Mouse (Mus musculus): ENCODE measurements around the gene Itpr1. TPM values are rescaled to one million over a fixed set of nuclear protein-coding genes. Genes with fewer than 3 reads are reported as not detected.
A peak's percentile ranks its signal among the peaks of the same experiment; 100 is the strongest.

Gene Itpr1
- polyA plus RNA-seq, 1 experiment from 2014 or later: 2.3 TPM

- no peak overlapping the region for H3K4me3 ChIP-seq (replicated peaks)
- peaks cover 11% of the 10 kb centered on the region for H3K36me3 ChIP-seq
- H3K4me1 ChIP-seq (replicated peaks): no peaks in the 10 kb centered on the region
- H3K27ac ChIP-seq: no peak overlapping the region
- WGBS (ENCODE audit: insufficient replicate concordance): 88% methylated on average over 5 of the region's 5 CpGs
- no peak overlapping the region for H3K4me2 ChIP-seq
- no peak overlapping the region for H3K9ac ChIP-seq
- ATAC-seq (ENCODE audit: low read depth) (no peak), DNase-seq (no peak)
- no peaks in the 10 kb centered on the region for H3K27me3 ChIP-seq
- H3K9me3 ChIP-seq (replicated peaks): no peaks in the 10 kb centered on the region
Measured at GRCm38 (mm10) chr6:108408726-108409125, 195.8 kb downstream of the Itpr1 start.

DNA sequence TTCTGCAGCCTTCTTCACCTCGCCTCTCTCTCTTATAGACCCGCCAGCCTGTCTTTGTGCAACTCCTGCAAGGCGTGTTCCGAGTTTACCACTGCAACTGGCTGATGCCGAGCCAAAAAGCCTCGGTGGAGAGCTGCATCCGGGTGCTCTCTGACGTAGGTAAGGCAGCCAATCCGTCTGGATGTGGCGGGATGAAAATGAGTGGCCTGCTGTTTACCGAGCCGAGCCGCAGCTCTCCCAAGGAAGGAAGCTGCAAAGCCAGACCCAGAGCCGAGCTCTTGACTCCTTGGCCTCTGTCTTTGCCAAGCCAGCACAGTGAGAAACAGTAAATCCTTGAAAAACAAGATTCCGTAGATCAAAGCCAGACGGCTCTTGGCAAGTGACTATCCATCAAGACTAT lies 197.9 kb downstream of the Itpr1 start:
- H3K4me1 ChIP-seq (replicated peaks): no peaks in the 10 kb centered on the region
- no peak for DNase-seq
- H3K36me3 ChIP-seq: peaks cover 11% of the 10 kb centered on the region
- H3K4me2 ChIP-seq: no peak overlapping the region
- no peak for ATAC-seq (ENCODE audit: low read depth)
- no peak overlapping the region for H3K4me3 ChIP-seq (replicated peaks)
- no peak overlapping the region for H3K9ac ChIP-seq
- H3K27me3 ChIP-seq: no peaks in the 10 kb centered on the region
- H3K9me3 ChIP-seq (replicated peaks): no peaks in the 10 kb centered on the region
- 84% methylated on average over 16 of the region's 16 CpGs for WGBS (ENCODE audit: insufficient replicate concordance)
- no peak overlapping the region for H3K27ac ChIP-seq

- WGBS (ENCODE audit: insufficient replicate concordance): 78% methylated on average over 4 of the region's 4 CpGs
- DNase-seq: no peak
- peaks cover 6% of the 10 kb centered on the region for H3K36me3 ChIP-seq
Measured at GRCm38 (mm10) chr6:108411201-108411600, 198.3 kb downstream of the Itpr1 start.

GRCm38 (mm10) chr6:108413006-108413405 lies 200.1 kb downstream of the Itpr1 start:
- no peak overlapping the region for H3K4me3 ChIP-seq (replicated peaks)
- H3K36me3 ChIP-seq: peaks cover 3% of the 10 kb centered on the region; the same call in 1 of the 2 replicates
- H3K4me1 ChIP-seq (replicated peaks): no peaks in the 10 kb centered on the region
- H3K9ac ChIP-seq: no peak overlapping the region
- ATAC-seq (ENCODE audit: low read depth) (no peak), DNase-seq (no peak)
- no peak overlapping the region for H3K4me2 ChIP-seq
- H3K27ac ChIP-seq: no peak overlapping the region
- H3K9me3 ChIP-seq (replicated peaks): no peaks in the 10 kb centered on the region
- no peaks in the 10 kb centered on the region for H3K27me3 ChIP-seq
- WGBS (ENCODE audit: insufficient replicate concordance): 88% methylated on average over 8 of the region's 8 CpGs

More at GRCm38 (mm10) chr6:108411201-108411600, 198.3 kb downstream of the Itpr1 start:
- no peak overlapping the region for H3K9ac ChIP-seq
- no peak for ATAC-seq (ENCODE audit: low read depth)
- H3K4me2 ChIP-seq: no peak overlapping the region
- H3K27ac ChIP-seq: no peak overlapping the region
- no peaks in the 10 kb centered on the region for H3K4me1 ChIP-seq (replicated peaks)
- H3K27me3 ChIP-seq: no peaks in the 10 kb centered on the region
- no peak overlapping the region for H3K4me3 ChIP-seq (replicated peaks)
- H3K9me3 ChIP-seq (replicated peaks): no peaks in the 10 kb centered on the region

GRCm38 (mm10) chr6:108413593-108413992 lies 200.7 kb downstream of the Itpr1 start:
- H3K36me3 ChIP-seq: peaks cover 7% of the 10 kb centered on the region; the same call in 1 of the 2 replicates
- H3K9ac ChIP-seq: no peak overlapping the region
- no peaks in the 10 kb centered on the region for H3K27me3 ChIP-seq
- WGBS (ENCODE audit: insufficient replicate concordance): 76% methylated on average over 9 of the region's 9 CpGs
- no peak overlapping the region for H3K4me3 ChIP-seq (replicated peaks)
- no peak overlapping the region for H3K4me2 ChIP-seq
- no peaks in the 10 kb centered on the region for H3K9me3 ChIP-seq (replicated peaks)
- no peak for ATAC-seq (ENCODE audit: low read depth)
- no peaks in the 10 kb centered on the region for H3K4me1 ChIP-seq (replicated peaks)
- no peak overlapping the region for H3K27ac ChIP-seq
- no peak for DNase-seq

DNA sequence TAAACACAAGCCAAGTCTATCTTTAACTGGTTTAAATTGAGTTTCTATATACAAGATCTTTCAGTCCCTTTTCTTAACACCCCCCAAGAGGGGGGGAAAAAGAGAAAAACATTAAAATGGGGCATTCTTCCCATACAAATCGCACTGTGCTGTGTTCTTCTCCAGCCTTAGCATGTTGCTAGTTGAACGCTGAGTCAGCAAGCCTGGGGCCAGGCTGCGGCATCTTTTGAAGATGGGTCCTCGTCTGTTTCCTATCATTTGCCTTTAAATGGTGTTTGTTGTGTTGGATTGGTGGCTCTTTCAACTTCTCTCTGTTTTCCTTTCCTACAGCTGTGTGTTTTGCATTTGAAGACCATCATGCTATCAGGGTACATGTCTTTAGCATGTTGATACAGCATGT lies 203.0 kb downstream of the Itpr1 start:
- no peak for ATAC-seq (ENCODE audit: low read depth)
- H3K9me3 ChIP-seq (replicated peaks): no peaks in the 10 kb centered on the region
- 80% methylated on average over 4 of the region's 4 CpGs for WGBS (ENCODE audit: insufficient replicate concordance)

DNA sequence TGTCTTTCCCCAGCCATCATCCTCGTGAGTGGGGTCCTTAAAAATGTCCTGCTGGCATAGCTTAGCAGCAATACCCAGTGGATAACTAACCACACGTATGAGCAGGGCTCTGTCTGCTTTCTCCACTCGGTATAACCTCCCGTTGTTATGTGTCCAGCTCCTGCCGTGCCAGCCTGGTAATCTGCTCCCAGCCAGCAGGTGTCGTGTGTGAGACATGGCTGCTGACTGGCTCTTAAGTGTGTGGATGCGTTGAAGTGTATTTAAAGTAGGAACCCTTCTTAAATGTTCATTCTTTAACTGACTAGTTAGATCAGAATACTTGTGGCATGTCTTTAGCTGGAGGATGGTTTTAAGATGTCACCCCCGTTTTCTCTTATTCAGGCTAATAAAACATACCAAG lies 204.6 kb downstream of the Itpr1 start:
- Histone ChIP-seq H3K4me1 (replicated peaks) (no peaks in the 10 kb centered on the region), H3K4me3 (replicated peaks) (no peak overlapping the region), H3K27ac (no peak overlapping the region), H3K27me3 (no peaks in the 10 kb centered on the region), H3K9ac (no peak overlapping the region), H3K36me3 (peaks cover 4% of the 10 kb centered on the region; the same call in 1 of the 2 replicates), H3K4me2 (no peak overlapping the region), H3K9me3 (replicated peaks) (no peaks in the 10 kb centered on the region)
- ATAC-seq (ENCODE audit: low read depth) (no peak), DNase-seq (no peak)
- 59% methylated on average over 8 of the region's 8 CpGs for WGBS (ENCODE audit: insufficient replicate concordance)

More for the DNA sequence above, 203.0 kb downstream of the Itpr1 start:
- no peak overlapping the region for H3K27ac ChIP-seq
- H3K4me3 ChIP-seq (replicated peaks): no peak overlapping the region
- no peak overlapping the region for H3K9ac ChIP-seq
- H3K4me2 ChIP-seq: no peak overlapping the region
- H3K27me3 ChIP-seq: no peaks in the 10 kb centered on the region
- no peaks in the 10 kb centered on the region for H3K4me1 ChIP-seq (replicated peaks)
- peaks cover 7% of the 10 kb centered on the region; the same call in 1 of the 2 replicates for H3K36me3 ChIP-seq
- no peak for DNase-seq

- WGBS (ENCODE audit: insufficient replicate concordance): 80% methylated on average over 7 of the region's 7 CpGs
- Histone ChIP-seq H3K9ac (no peak overlapping the region), H3K4me2 (no peak overlapping the region), H3K9me3 (replicated peaks) (no peaks in the 10 kb centered on the region), H3K27me3 (no peaks in the 10 kb centered on the region), H3K4me3 (replicated peaks) (no peak overlapping the region), H3K36me3 (peaks cover 4% of the 10 kb centered on the region; the same call in 1 of the 2 replicates), H3K27ac (no peak overlapping the region), H3K4me1 (replicated peaks) (no peaks in the 10 kb centered on the region)
- DNase-seq (no peak), ATAC-seq (ENCODE audit: low read depth) (no peak)
Measured at GRCm38 (mm10) chr6:108418218-108418617, 205.3 kb downstream of the Itpr1 start.

- ATAC-seq (ENCODE audit: low read depth) (no peak), DNase-seq (no peak)
- no peak overlapping the region for H3K4me3 ChIP-seq (replicated peaks)
- H3K36me3 ChIP-seq: no peaks in the 10 kb centered on the region
- H3K4me2 ChIP-seq: no peak overlapping the region
- no peaks in the 10 kb centered on the region for H3K9me3 ChIP-seq (replicated peaks)
- no peak overlapping the region for H3K9ac ChIP-seq
- 73% methylated on average over 9 of the region's 9 CpGs for WGBS (ENCODE audit: insufficient replicate concordance)
- H3K27me3 ChIP-seq: no peaks in the 10 kb centered on the region
- no peak overlapping the region for H3K27ac ChIP-seq
- H3K4me1 ChIP-seq (replicated peaks): 0 out of 2 replicates have a peak, but pooled peaks cover under 1% of the 10 kb centered on the region
Measured at GRCm38 (mm10) chr6:108424749-108425584, 212.1 kb downstream of the Itpr1 start.

GRCm38 (mm10) chr6:108426789-108427188 lies 213.9 kb downstream of the Itpr1 start:
- Histone ChIP-seq H3K27ac (no peak overlapping the region), H3K9me3 (replicated peaks) (no peaks in the 10 kb centered on the region), H3K36me3 (no peaks in the 10 kb centered on the region), H3K27me3 (no peaks in the 10 kb centered on the region), H3K4me1 (replicated peaks) (peaks cover 2% of the 10 kb centered on the region; the same call in 1 of the 2 replicates), H3K9ac (no peak overlapping the region), H3K4me2 (no peak overlapping the region), H3K4me3 (replicated peaks) (no peak overlapping the region)
- DNase-seq (peak; percentile 10), ATAC-seq (ENCODE audit: low read depth) (peak; percentile 70)
- 37% methylated on average over 10 of the region's 10 CpGs for WGBS (ENCODE audit: insufficient replicate concordance)

- WGBS (ENCODE audit: insufficient replicate concordance): 43% methylated on average over 3 of the region's 3 CpGs
- ATAC-seq (ENCODE audit: low read depth): no peak
Measured at GRCm38 (mm10) chr6:108428383-108428782, 215.5 kb downstream of the Itpr1 start.

DNA sequence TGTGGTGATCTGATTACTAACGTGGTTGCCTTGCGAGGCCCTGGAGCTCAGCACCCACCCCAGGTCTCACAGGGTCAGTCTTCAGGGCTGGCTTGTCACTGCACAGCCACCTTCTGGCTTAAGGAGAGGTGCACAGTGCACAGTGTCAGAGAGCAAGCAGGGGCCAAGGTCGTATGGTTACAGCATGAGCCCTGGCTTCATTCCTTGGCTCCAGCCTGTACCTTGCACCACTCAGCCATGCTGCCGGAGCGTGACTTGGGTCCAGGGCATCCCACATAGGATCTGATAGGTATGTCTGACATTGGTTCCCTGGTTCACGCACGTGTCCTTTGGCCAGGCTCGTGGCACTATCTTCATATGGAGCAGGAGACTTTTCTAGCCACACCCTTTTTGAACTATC lies 217.1 kb downstream of the Itpr1 start:
- no peaks in the 10 kb centered on the region for H3K9me3 ChIP-seq (replicated peaks)
- H3K36me3 ChIP-seq: no peaks in the 10 kb centered on the region
- WGBS (ENCODE audit: insufficient replicate concordance): 75% methylated on average over 8 of the region's 8 CpGs
- H3K4me3 ChIP-seq (replicated peaks): no peak overlapping the region
- no peak overlapping the region for H3K9ac ChIP-seq
- no peak overlapping the region for H3K4me2 ChIP-seq
- ATAC-seq (ENCODE audit: low read depth) (no peak), DNase-seq (no peak)
- no peaks in the 10 kb centered on the region for H3K27me3 ChIP-seq
- no peak overlapping the region for H3K27ac ChIP-seq
- peaks cover 2% of the 10 kb centered on the region; the same call in 1 of the 2 replicates for H3K4me1 ChIP-seq (replicated peaks)

More at GRCm38 (mm10) chr6:108428383-108428782, 215.5 kb downstream of the Itpr1 start:
- Histone ChIP-seq H3K27me3 (no peaks in the 10 kb centered on the region), H3K27ac (no peak overlapping the region), H3K9me3 (replicated peaks) (no peaks in the 10 kb centered on the region), H3K4me1 (replicated peaks) (peaks cover 2% of the 10 kb centered on the region; the same call in 1 of the 2 replicates), H3K4me3 (replicated peaks) (no peak overlapping the region), H3K9ac (no peak overlapping the region), H3K4me2 (no peak overlapping the region), H3K36me3 (no peaks in the 10 kb centered on the region)
- DNase-seq: no peak
